Mouse (Mus musculus) embryonic facial prominence, embryonic 14.5 days (tissue): Measurements from ENCODE around the gene H3f3b. TPM values are rescaled to one million over a fixed set of nuclear protein-coding genes. Genes with fewer than 3 reads are reported as not detected.

Experiments
- ATAC-seq: fragments of 200-750 bp; cut with Nextera tagmentation; 2 replicates; pipeline ENCODE4 v1.8.0; 2017; ENCODE audit warnings: low read depth, moderate number of reproducible peaks, moderate TSS enrichment
- DNase-seq: peaks from one replicate; pipeline ENCODE4 v3.0.0-alpha.2; 2015; ENCODE audit warnings: low spot score
- H3K27ac ChIP-seq: fragments of 300-500 bp; sonication (generic); replicated peaks from 2 replicates; pipeline ENCODE4 v1.5.1; 2014; ENCODE audit warnings: low read depth, mild to moderate bottlenecking, low read length, moderate library complexity
- H3K27me3 ChIP-seq: fragments of 300-500 bp; sonication (generic); replicated peaks from 2 replicates; pipeline ENCODE4 v1.6.1; 2014; ENCODE audit warnings: low read length; ENCODE audit not compliant: control insufficient read depth, insufficient read depth
- H3K36me3 ChIP-seq: fragments of 300-500 bp; sonication (generic); 2 replicates; pipeline ENCODE4 v1.6.1; 2014; ENCODE audit warnings: low read length, mixed read lengths; ENCODE audit not compliant: control insufficient read depth, insufficient read depth
- H3K4me1 ChIP-seq: fragments of 300-500 bp; sonication (generic); 2 replicates; pipeline ENCODE4 v1.6.1; 2014; ENCODE audit warnings: antibody characterized with exemption, low read length; ENCODE audit not compliant: control insufficient read depth, insufficient read depth
- H3K4me2 ChIP-seq: fragments of 300-500 bp; sonication (generic); 2 replicates; pipeline ENCODE4 v1.6.1; 2014; ENCODE audit warnings: low read depth, mild to moderate bottlenecking, low read length, moderate library complexity, mixed read lengths
- H3K4me3 ChIP-seq: fragments of 300-500 bp; sonication (generic); 2 replicates; pipeline ENCODE4 v1.5.1; 2014; ENCODE audit warnings: low read depth, mild to moderate bottlenecking, low read length
- H3K9ac ChIP-seq: fragments of 300-500 bp; sonication (generic); 2 replicates; pipeline ENCODE4 v1.6.1; 2014; ENCODE audit warnings: low read depth, mild to moderate bottlenecking, low read length, moderate library complexity, mixed read lengths
- H3K9me3 ChIP-seq: fragments of 300-500 bp; sonication (generic); 2 replicates; pipeline ENCODE4 v1.6.1; 2016; ENCODE audit warnings: low read length; ENCODE audit not compliant: control insufficient read depth
- WGBS: fragments of 180-500 bp; shearing (Covaris S2); extraction: QIAGEN DNeasy Blood & Tissue Kit; methylation state at CpG from one replicate; pipeline ENCODE4 v1.1.7; 2014; 5-methylcytosine and 5-hydroxymethylcytosine counted together
- polyA plus RNA-seq: library from polyadenylated mRNA; unstranded; fragments of >200 nt; fragmentation: Nextera tagmentation; extraction: Ambion mirVana; gene quantifications from 2 replicates; pipeline ENCODE4 v1.2.1, GENCODE M21; 2014

Gene H3f3b
- polyA plus RNA-seq, 1 experiment from 2014 or later: 1,358 TPM

DNA sequence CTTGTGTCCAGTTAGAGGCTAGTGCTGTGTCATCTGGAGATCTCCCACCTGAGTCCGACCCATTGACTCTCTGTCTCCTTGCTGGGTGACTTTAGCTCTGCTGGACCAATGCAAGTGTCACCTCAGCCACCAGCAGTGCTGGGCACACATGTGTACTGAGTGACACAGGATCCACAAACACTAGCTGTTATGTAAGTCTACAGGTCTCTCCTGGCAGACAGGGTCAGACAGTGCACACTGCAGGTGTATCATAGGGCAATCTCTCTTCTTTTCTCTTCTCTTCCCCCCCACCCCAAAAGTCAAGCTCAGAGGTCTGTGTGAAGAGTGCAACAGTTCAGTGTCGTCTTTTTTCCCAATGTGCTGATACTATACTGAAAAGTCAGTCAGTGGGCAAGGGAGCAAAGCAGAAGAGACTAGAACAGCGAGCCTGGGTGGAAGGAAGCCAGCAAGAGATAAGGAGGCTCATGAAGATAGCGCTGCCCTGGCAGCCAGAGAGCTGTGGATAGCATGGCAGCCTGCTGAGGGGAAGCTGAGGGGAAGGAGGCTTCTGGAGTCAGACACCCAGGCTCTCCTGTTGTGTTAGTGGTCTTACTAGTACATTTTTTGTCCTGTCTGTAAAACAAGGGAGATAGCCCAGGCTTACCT, 29.6 kb upstream of the H3f3b start:
- DNase-seq (no peak), ATAC-seq (no peak)
- Histone ChIP-seq H3K27ac (no peak overlapping the region), H3K4me3 (no peak overlapping the region), H3K4me1 (no peaks in the 10 kb centered on the region), H3K36me3 (peaks cover 97% of the 10 kb centered on the region), H3K27me3 (no peaks in the 10 kb centered on the region), H3K9ac (no peak overlapping the region), H3K4me2 (no peak overlapping the region), H3K9me3 (no peaks in the 10 kb centered on the region)
- 89% methylated on average over 4 of the region's 4 CpGs for WGBS

DNA sequence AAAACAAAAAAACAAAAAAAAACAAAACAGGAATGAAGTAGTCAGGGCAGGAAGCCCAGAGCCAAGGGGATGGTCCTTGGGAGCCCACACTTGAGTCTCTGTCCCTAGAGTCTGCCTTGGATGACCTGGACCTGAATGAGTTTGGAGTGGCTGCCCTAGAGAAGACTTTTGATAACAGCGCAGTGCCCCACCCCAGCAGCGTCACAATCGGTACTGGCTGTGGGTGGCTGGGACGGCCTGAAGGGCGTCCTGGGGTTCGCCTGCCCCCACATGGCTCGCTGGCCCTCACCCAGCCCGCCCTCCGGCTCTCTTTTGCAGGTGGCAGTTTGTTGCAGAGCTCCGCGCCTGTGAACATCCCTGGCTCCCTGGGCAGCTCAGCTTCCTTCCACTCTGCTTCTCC, 28.1 kb upstream of the H3f3b start:
- 89% methylated on average over 9 of the region's 11 CpGs for WGBS
- H3K9me3 ChIP-seq: no peaks in the 10 kb centered on the region
- no peaks in the 10 kb centered on the region for H3K27me3 ChIP-seq
- no peak overlapping the region for H3K4me2 ChIP-seq
- H3K27ac ChIP-seq: no peak overlapping the region
- H3K36me3 ChIP-seq: peaks cover 96% of the 10 kb centered on the region
- no peak for DNase-seq
- ATAC-seq: no peak
- H3K9ac ChIP-seq: no peak overlapping the region
- H3K4me3 ChIP-seq: no peak overlapping the region
- H3K4me1 ChIP-seq: no peaks in the 10 kb centered on the region

DNA sequence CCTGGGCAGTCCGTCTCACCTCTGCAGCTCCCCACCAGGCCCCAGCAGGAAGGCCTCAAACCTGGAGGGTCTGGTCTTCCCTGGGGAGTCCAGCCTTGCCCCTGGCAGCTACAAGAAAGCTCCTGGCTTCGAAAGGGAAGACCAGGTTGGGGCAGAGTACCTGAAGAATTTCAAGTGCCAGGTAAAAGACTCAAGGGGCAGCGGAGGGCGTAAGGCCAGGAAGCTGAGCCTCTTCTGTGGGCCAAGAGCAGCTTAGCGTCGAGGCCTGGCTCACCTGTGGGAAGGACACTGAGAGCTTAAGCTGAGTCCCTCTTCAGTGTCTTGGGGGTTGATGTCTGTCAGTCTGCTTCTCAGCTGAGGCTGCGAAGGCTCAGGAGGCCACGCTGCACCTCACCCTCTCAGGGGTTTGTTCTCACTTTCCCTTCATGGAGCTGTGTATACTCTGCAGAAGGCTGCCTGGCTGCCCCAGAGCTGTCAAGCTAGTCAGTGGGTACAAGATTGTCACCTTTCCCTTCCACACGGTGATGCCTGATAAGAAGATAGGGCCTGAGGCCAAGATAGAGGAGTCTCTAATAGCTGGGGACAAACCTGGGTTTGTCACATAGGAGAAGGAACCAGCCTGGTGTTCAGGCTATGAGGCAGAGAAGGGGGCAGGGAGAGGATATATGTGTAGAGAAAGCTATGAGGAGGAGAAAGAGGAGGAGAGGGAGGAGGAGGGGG, 25.9 kb upstream of the H3f3b start:
- 92% methylated on average over 9 of the region's 9 CpGs for WGBS
- Histone ChIP-seq H3K36me3 (peaks cover 96% of the 10 kb centered on the region), H3K9me3 (no peaks in the 10 kb centered on the region), H3K4me1 (no peaks in the 10 kb centered on the region), H3K4me2 (no peak overlapping the region), H3K4me3 (no peak overlapping the region), H3K9ac (no peak overlapping the region), H3K27me3 (no peaks in the 10 kb centered on the region), H3K27ac (no peak overlapping the region)
- no peak for ATAC-seq
- DNase-seq: no peak

DNA sequence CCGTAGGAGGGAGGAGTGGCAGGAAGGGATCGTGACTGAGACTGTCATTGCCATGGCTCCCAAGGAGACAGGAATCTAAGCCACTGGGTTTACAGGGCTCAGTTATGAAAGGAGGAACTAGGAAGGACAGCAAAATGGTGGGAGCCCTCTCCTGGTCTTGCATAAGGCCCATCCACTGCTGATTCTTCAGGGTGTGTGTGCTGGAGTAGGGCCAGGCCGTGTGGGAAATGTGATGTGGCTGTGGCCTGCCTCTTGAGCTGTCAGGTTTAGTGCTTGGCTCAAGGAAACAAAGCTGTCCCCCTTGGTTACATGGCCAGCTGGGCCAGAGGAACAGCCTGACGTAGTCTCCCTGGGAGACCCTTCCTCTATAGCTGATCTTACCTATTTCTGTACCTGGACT, 22.4 kb upstream of the H3f3b start:
- no peak for DNase-seq
- no peak overlapping the region for H3K4me3 ChIP-seq
- H3K36me3 ChIP-seq: peaks cover 89% of the 10 kb centered on the region
- H3K4me1 ChIP-seq: no peaks in the 10 kb centered on the region
- H3K27ac ChIP-seq: no peak overlapping the region
- no peaks in the 10 kb centered on the region for H3K27me3 ChIP-seq
- no peak overlapping the region for H3K4me2 ChIP-seq
- no peaks in the 10 kb centered on the region for H3K9me3 ChIP-seq
- H3K9ac ChIP-seq: no peak overlapping the region
- 76% methylated on average over 3 of the region's 4 CpGs for WGBS
- ATAC-seq: no peak

DNA sequence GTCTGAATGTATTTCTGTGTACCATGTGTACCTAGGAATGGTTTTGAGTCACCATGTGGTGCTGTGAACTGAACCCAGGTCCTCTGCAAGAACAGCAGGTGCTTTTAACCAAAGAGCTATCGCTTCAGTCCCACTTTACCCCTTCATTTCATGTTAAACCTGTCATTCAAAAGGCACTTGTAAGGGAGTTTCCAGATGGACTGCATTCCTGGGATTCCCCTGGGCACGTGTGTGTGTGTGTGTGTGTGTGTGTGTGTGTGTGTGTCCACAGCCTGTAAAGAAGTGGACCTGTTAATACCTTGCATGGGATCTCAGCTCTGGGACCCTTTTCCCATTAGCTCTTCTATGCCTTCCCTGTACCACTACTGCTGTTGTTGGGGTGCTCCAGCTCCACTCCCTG, 21.8 kb upstream of the H3f3b start:
- DNase-seq (no peak), ATAC-seq (no peak)
- Histone ChIP-seq H3K36me3 (peaks cover 89% of the 10 kb centered on the region), H3K4me3 (no peak overlapping the region), H3K9me3 (no peaks in the 10 kb centered on the region), H3K27ac (no peak overlapping the region), H3K9ac (no peak overlapping the region), H3K27me3 (no peaks in the 10 kb centered on the region), H3K4me1 (no peaks in the 10 kb centered on the region), H3K4me2 (no peak overlapping the region)
- 91% methylated on average over 2 of the region's 2 CpGs for WGBS

DNA sequence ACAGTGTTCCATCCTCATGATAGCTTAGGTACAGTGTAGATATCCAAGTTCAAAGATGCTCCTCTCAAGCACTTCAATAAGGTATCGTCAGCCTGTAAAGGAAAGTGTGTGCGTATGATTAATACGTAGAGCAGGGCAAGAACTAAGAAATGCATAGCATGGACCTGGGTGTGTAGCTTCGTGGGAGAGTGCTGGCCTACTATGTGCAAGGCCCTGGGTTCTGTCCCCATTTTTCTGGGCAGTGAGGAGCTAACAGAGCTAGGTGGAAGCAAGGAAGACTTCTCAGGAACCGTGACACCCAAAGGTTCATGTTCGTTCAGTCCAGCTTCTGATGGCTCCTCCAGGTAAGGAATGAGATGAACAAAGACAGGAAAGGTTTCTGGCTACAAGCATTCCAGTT, 17.4 kb upstream of the H3f3b start:
- no peak overlapping the region for H3K9ac ChIP-seq
- no peak overlapping the region for H3K27ac ChIP-seq
- WGBS: 95% methylated on average over 6 of the region's 6 CpGs
- H3K4me1 ChIP-seq: no peaks in the 10 kb centered on the region
- DNase-seq (no peak), ATAC-seq (no peak)
- H3K9me3 ChIP-seq: no peaks in the 10 kb centered on the region
- H3K27me3 ChIP-seq: no peaks in the 10 kb centered on the region
- H3K4me2 ChIP-seq: no peak overlapping the region
- H3K4me3 ChIP-seq: no peak overlapping the region
- peaks cover 70% of the 10 kb centered on the region for H3K36me3 ChIP-seq

DNA sequence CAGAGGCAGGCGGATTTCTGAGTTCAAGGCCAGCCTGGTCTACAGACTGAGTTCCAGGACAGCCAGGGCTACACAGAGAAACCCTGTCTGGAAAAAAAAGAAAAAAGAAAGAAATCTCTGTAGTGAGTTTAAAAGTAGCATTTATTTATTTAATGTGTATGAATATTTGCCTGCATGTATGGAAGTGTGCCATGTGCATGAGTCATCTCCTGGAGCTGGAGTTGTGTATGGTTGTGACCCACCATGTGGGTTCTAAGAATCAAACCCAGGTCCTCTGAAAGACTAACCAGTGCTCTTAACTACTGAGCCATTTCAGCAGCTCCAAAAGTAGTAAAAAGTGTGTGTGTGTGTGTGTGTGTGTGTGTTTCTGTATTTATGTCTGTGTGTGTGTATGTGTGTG, 15.5 kb upstream of the H3f3b start:
- no peak for ATAC-seq
- Histone ChIP-seq H3K27me3 (no peaks in the 10 kb centered on the region), H3K4me2 (no peak overlapping the region), H3K9me3 (no peaks in the 10 kb centered on the region), H3K36me3 (peaks cover 65% of the 10 kb centered on the region), H3K4me1 (no peaks in the 10 kb centered on the region), H3K27ac (no peak overlapping the region), H3K4me3 (no peak overlapping the region), H3K9ac (no peak overlapping the region)
- 97% methylated on average over 1 of the region's 1 CpGs for WGBS
- DNase-seq: no peak

DNA sequence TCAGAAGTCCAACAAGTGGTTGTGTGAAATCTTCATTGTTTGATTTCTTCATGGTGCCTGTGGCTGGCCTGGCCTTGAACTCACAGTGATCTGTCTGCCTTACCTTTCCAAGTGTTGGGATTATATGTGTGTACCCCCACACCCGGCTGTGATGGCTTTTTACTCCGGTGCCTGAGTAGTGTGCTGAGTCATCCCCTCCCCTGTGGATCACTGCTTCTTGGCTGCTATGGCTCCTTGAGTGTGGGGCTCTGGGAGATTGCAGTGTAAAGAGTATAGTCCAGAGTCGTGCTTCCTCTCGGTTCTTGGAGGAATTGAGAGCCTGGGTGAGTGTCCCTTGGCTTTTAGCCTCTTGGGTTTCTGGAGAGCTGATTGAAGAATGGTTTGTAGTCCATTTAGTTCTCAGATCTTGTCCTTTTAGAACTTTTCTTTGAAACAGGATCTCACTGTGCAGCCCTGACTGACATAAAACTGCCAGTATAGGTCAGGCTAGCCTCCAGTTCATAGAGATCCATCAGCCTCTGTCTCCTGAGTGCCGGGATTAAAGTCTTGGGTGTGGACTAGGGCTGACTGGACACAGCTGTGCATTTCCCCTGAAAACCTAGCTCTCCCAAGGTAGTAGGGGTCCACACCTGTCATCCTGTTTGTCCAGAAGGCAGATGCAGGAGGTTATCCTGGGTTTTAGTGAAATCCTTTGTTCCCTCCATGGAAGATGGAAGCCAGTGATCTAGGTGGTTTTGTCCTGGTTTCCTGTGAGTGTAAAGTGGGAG, 14.8 kb upstream of the H3f3b start:
- Histone ChIP-seq H3K9me3 (no peaks in the 10 kb centered on the region), H3K9ac (no peak overlapping the region), H3K36me3 (peaks cover 60% of the 10 kb centered on the region), H3K4me2 (no peak overlapping the region), H3K27me3 (no peaks in the 10 kb centered on the region), H3K27ac (no peak overlapping the region), H3K4me3 (no peak overlapping the region), H3K4me1 (no peaks in the 10 kb centered on the region)
- DNase-seq: no peak
- 88% methylated on average over 5 of the region's 5 CpGs for WGBS
- ATAC-seq: no peak
